Mouse (Mus musculus): ENCODE measurements at regions not wholly inside any gene's neighbourhood (a gene's known extent, or its start where the extent isn't known, plus 50 kb on each side); places are given as distances from the start of the nearest gene placed in this dataset.
"Not testable (repeated sequence)": the region's sequence is repeated elsewhere in the genome, so short reads cannot be mapped to it uniquely, and the experiment has no call there.

GRCm38 (mm10) chr12:16374331-16374996, 236.3 kb downstream of the Lpin1 start:
- in situ Hi-C loops (cut with MboI, MseI) = no loop called here

- in situ Hi-C loops (cut with MboI, MseI) = no loop called here
These were observed 240.7 kb downstream of the Lpin1 start for GRCm38 (mm10) chr12:16370061-16370460.

GRCm38 (mm10) chr12:16362341-16362740, 248.4 kb downstream of the Lpin1 start:
- in situ Hi-C loops (cut with MboI, MseI) = loop anchor here (10.0 kb wide), 1 partner anchor 1998 kb away; no protein-coding TSS in a partner anchor

GRCm38 (mm10) chr12:16358831-16359230, 251.9 kb downstream of the Lpin1 start:
- in situ Hi-C loops (cut with MboI, MseI) = no loop called here

GRCm38 (mm10) chr12:16354711-16355110, 256.1 kb downstream of the Lpin1 start:
- in situ Hi-C loops (cut with MboI, MseI) = no loop called here

- in situ Hi-C loops (cut with MboI, MseI) = no loop called here
These were observed 259.0 kb downstream of the Lpin1 start for GRCm38 (mm10) chr12:16351751-16352150.

GRCm38 (mm10) chr12:16349310-16349709, 261.5 kb downstream of the Lpin1 start:
- in situ Hi-C loops (cut with MboI, MseI) = no loop called here

- in situ Hi-C loops (cut with MboI, MseI) = no loop called here
These were observed 266.7 kb downstream of the Lpin1 start for GRCm38 (mm10) chr12:16344021-16344420.

- in situ Hi-C loops (cut with MboI, MseI) = not testable (repeated sequence)
These were observed 268.7 kb downstream of the Lpin1 start for GRCm38 (mm10) chr12:16342030-16342429.

GRCm38 (mm10) chr12:16331456-16331855, 279.3 kb downstream of the Lpin1 start:
- in situ Hi-C loops (cut with MboI, MseI) = no loop called here

GRCm38 (mm10) chr12:16329129-16329528, 281.6 kb downstream of the Lpin1 start:
- in situ Hi-C loops (cut with MboI, MseI) = no loop called here

- in situ Hi-C loops (cut with MboI, MseI) = no loop called here
These were observed 290.0 kb downstream of the Lpin1 start for GRCm38 (mm10) chr12:16320536-16321402.

GRCm38 (mm10) chr12:16308101-16308500, 302.7 kb downstream of the Lpin1 start:
- in situ Hi-C loops (cut with MboI, MseI) = no loop called here

GRCm38 (mm10) chr12:16304701-16305377, 305.9 kb downstream of the Lpin1 start:
- in situ Hi-C loops (cut with MboI, MseI) = no loop called here

- in situ Hi-C loops (cut with MboI, MseI) = no loop called here
These were observed 325.7 kb downstream of the Lpin1 start for GRCm38 (mm10) chr12:16285061-16285460.

- in situ Hi-C loops (cut with MboI, MseI) = no loop called here
These were observed 331.6 kb downstream of the Lpin1 start for GRCm38 (mm10) chr12:16279146-16279545.

- in situ Hi-C loops (cut with MboI, MseI) = no loop called here
These were observed 333.0 kb downstream of the Lpin1 start for GRCm38 (mm10) chr12:16277567-16278332.

- in situ Hi-C loops (cut with MboI, MseI) = no loop called here
These were observed 333.6 kb downstream of the Lpin1 start for GRCm38 (mm10) chr12:16277144-16277543.

- in situ Hi-C loops (cut with MboI, MseI) = no loop called here
These were observed 334.5 kb downstream of the Lpin1 start for GRCm38 (mm10) chr12:16276301-16276700.

GRCm38 (mm10) chr12:16272441-16272840, 338.3 kb downstream of the Lpin1 start:
- in situ Hi-C loops (cut with MboI, MseI) = no loop called here

GRCm38 (mm10) chr12:16270876-16271275, 339.9 kb downstream of the Lpin1 start:
- in situ Hi-C loops (cut with MboI, MseI) = no loop called here
